Mouse (Mus musculus) urinary bladder, postnatal 25 days (tissue): ENCODE results near the gene Neurl2.
"Not testable (repeated sequence)": the region's sequence is repeated elsewhere in the genome, so short reads cannot be mapped to it uniquely, and the experiment has no call there.

Experiments used
- DNase-seq: peaks from one replicate; pipeline ENCODE4 v3.0.0; 2022; ENCODE audit warnings: low spot score

Gene Neurl2

GRCm38 (mm10) chr2:164857842-164858553, 24.7 kb upstream of the Neurl2 start:
- no peak for DNase-seq

- peak; percentile 69 for DNase-seq
These were observed 24.0 kb upstream of the Neurl2 start, which contains the start of gene Pltp for GRCm38 (mm10) chr2:164857101-164857821. Gene Pltp (minus strand): TSS chr2:164857711.

GRCm38 (mm10) chr2:164856309-164857100, 23.2 kb upstream of the Neurl2 start:
- DNase-seq = no peak

- DNase-seq = not testable (repeated sequence)
These were observed 22.3 kb upstream of the Neurl2 start for GRCm38 (mm10) chr2:164855572-164855971.

- DNase-seq = no peak
These were observed 16.8 kb upstream of the Neurl2 start for GRCm38 (mm10) chr2:164850061-164850460.

GRCm38 (mm10) chr2:164845782-164846181, 12.5 kb upstream of the Neurl2 start:
- no peak for DNase-seq

- DNase-seq = no peak
These were observed 1.9 kb upstream of the Neurl2 start for GRCm38 (mm10) chr2:164835164-164835563.

GRCm38 (mm10) chr2:164834531-164834930, 1.3 kb upstream of the Neurl2 start:
- DNase-seq = no peak

- DNase-seq = peak; percentile 49
These were observed 431 bp downstream of the Neurl2 start, which contains the start of gene Ctsa for GRCm38 (mm10) chr2:164832748-164833301. Gene Ctsa (plus strand): TSS chr2:164832873.

- no peak for DNase-seq
These were observed 1.1 kb downstream of the Neurl2 start for GRCm38 (mm10) chr2:164832032-164832747.

- DNase-seq = no peak
These were observed 2.2 kb downstream of the Neurl2 start for GRCm38 (mm10) chr2:164831029-164831428.

GRCm38 (mm10) chr2:164829090-164829489, 4.2 kb downstream of the Neurl2 start:
- DNase-seq = no peak

- no peak for DNase-seq
These were observed 4.8 kb downstream of the Neurl2 start, which contains the start of gene Spata25 for GRCm38 (mm10) chr2:164828437-164828836. Gene Spata25 (minus strand): TSS chr2:164828537.

GRCm38 (mm10) chr2:164827146-164827850, 6.0 kb downstream of the Neurl2 start:
- DNase-seq = no peak

- DNase-seq = no peak
These were observed 7.7 kb downstream of the Neurl2 start for GRCm38 (mm10) chr2:164825521-164825920.

GRCm38 (mm10) chr2:164823969-164824368, 9.3 kb downstream of the Neurl2 start:
- no peak for DNase-seq

GRCm38 (mm10) chr2:164823181-164823585, 10.1 kb downstream of the Neurl2 start:
- no peak for DNase-seq

GRCm38 (mm10) chr2:164822636-164823165, 10.6 kb downstream of the Neurl2 start, which contains the start of gene Zswim1:
Gene Zswim1 (plus strand): TSS chr2:164822686.
- DNase-seq = peak; percentile 100

GRCm38 (mm10) chr2:164821060-164821459, 12.2 kb downstream of the Neurl2 start:
- DNase-seq = no peak

- DNase-seq = no peak
These were observed 15.6 kb downstream of the Neurl2 start for GRCm38 (mm10) chr2:164817703-164818102.
